Mouse (Mus musculus): ENCODE measurements at regions not wholly inside any gene's neighbourhood (a gene's known extent, or its start where the extent isn't known, plus 50 kb on each side); places are given as distances from the start of the nearest gene placed in this dataset.

- Histone ChIP-seq H3K9ac (no peak overlapping the region), H3K4me1 (replicated peaks) (no peaks in the 10 kb centered on the region), H3K27me3 (no peaks in the 10 kb centered on the region), H3K9me3 (no peaks in the 10 kb centered on the region), H3K36me3 (no peaks in the 10 kb centered on the region), H3K4me2 (no peak overlapping the region), H3K27ac (no peak overlapping the region), H3K4me3 (no peak overlapping the region)
- ATAC-seq (ENCODE audit: low FRiP score) = no peak
- 83% methylated on average over 2 of the region's 2 CpGs for WGBS
Measured at GRCm38 (mm10) chr15:67415840-67416239, 915.1 kb upstream of the Lrrc6 start.

GRCm38 (mm10) chr15:67414371-67414930 is 913.7 kb upstream of the Lrrc6 start:
- no peak overlapping the region for H3K27ac ChIP-seq
- 93% methylated on average over 3 of the region's 3 CpGs for WGBS
- no peaks in the 10 kb centered on the region for H3K36me3 ChIP-seq
- H3K9me3 ChIP-seq = no peaks in the 10 kb centered on the region
- no peak for ATAC-seq (ENCODE audit: low FRiP score)
- no peak overlapping the region for H3K9ac ChIP-seq
- H3K4me1 ChIP-seq (replicated peaks) = no peaks in the 10 kb centered on the region
- no peak overlapping the region for H3K4me2 ChIP-seq
- H3K27me3 ChIP-seq = no peaks in the 10 kb centered on the region
- H3K4me3 ChIP-seq = no peak overlapping the region

- Histone ChIP-seq H3K27me3 (no peaks in the 10 kb centered on the region), H3K4me2 (no peak overlapping the region), H3K27ac (no peak overlapping the region), H3K4me1 (replicated peaks) (no peaks in the 10 kb centered on the region), H3K9ac (no peak overlapping the region), H3K36me3 (no peaks in the 10 kb centered on the region), H3K9me3 (no peaks in the 10 kb centered on the region), H3K4me3 (no peak overlapping the region)
- ATAC-seq (ENCODE audit: low FRiP score) = no peak
- WGBS = 95% methylated on average over 3 of the region's 3 CpGs
Measured at GRCm38 (mm10) chr15:67413581-67413980, 912.9 kb upstream of the Lrrc6 start.

- Histone ChIP-seq H3K36me3 (no peaks in the 10 kb centered on the region), H3K9ac (no peak overlapping the region), H3K4me3 (no peak overlapping the region), H3K27ac (no peak overlapping the region), H3K4me2 (no peak overlapping the region), H3K27me3 (no peaks in the 10 kb centered on the region), H3K9me3 (no peaks in the 10 kb centered on the region), H3K4me1 (replicated peaks) (no peaks in the 10 kb centered on the region)
- 94% methylated on average over 1 of the region's 1 CpGs for WGBS
- no peak for ATAC-seq (ENCODE audit: low FRiP score)
Measured at GRCm38 (mm10) chr15:67412394-67412793, 911.7 kb upstream of the Lrrc6 start.

- Histone ChIP-seq H3K36me3 (no peaks in the 10 kb centered on the region), H3K4me2 (no peak overlapping the region), H3K27me3 (no peaks in the 10 kb centered on the region), H3K9me3 (no peaks in the 10 kb centered on the region), H3K4me3 (no peak overlapping the region), H3K4me1 (replicated peaks) (no peaks in the 10 kb centered on the region), H3K9ac (no peak overlapping the region), H3K27ac (no peak overlapping the region)
- WGBS = 82% methylated on average over 2 of the region's 2 CpGs
- no peak for ATAC-seq (ENCODE audit: low FRiP score)
Measured at GRCm38 (mm10) chr15:67411657-67412056, 910.9 kb upstream of the Lrrc6 start.

GRCm38 (mm10) chr15:67410012-67410411 is 909.3 kb upstream of the Lrrc6 start:
- Histone ChIP-seq H3K27ac (no peak overlapping the region), H3K27me3 (no peaks in the 10 kb centered on the region), H3K4me3 (no peak overlapping the region), H3K36me3 (no peaks in the 10 kb centered on the region), H3K4me2 (no peak overlapping the region), H3K9ac (no peak overlapping the region), H3K9me3 (no peaks in the 10 kb centered on the region), H3K4me1 (replicated peaks) (no peaks in the 10 kb centered on the region)
- WGBS = 79% methylated on average over 1 of the region's 1 CpGs
- no peak for ATAC-seq (ENCODE audit: low FRiP score)

GRCm38 (mm10) chr15:67408871-67409559 is 908.3 kb upstream of the Lrrc6 start:
- no peaks in the 10 kb centered on the region for H3K27me3 ChIP-seq
- no peak overlapping the region for H3K9ac ChIP-seq
- no peak for ATAC-seq (ENCODE audit: low FRiP score)
- no peaks in the 10 kb centered on the region for H3K4me1 ChIP-seq (replicated peaks)
- H3K9me3 ChIP-seq = no peaks in the 10 kb centered on the region
- WGBS = 69% methylated on average over 9 of the region's 9 CpGs
- H3K36me3 ChIP-seq = no peaks in the 10 kb centered on the region
- H3K4me2 ChIP-seq = no peak overlapping the region
- H3K4me3 ChIP-seq = no peak overlapping the region
- H3K27ac ChIP-seq = no peak overlapping the region

GRCm38 (mm10) chr15:67407244-67407643 is 906.5 kb upstream of the Lrrc6 start:
- whole genome bisulfite sequencing = 87% methylated on average over 2 of the region's 2 CpGs
- Histone ChIP-seq H3K27me3 (no peaks in the 10 kb centered on the region), H3K4me3 (no peak overlapping the region), H3K4me1 (replicated peaks) (no peaks in the 10 kb centered on the region), H3K36me3 (no peaks in the 10 kb centered on the region), H3K9me3 (no peaks in the 10 kb centered on the region), H3K27ac (no peak overlapping the region), H3K4me2 (no peak overlapping the region), H3K9ac (no peak overlapping the region)
- ATAC-seq (ENCODE audit: low FRiP score) = no peak

GRCm38 (mm10) chr15:67405523-67405922 is 904.8 kb upstream of the Lrrc6 start:
- WGBS = 64% methylated on average over 2 of the region's 2 CpGs
- Histone ChIP-seq H3K9me3 (no peaks in the 10 kb centered on the region), H3K4me3 (no peak overlapping the region), H3K4me1 (replicated peaks) (no peaks in the 10 kb centered on the region), H3K9ac (no peak overlapping the region), H3K36me3 (no peaks in the 10 kb centered on the region), H3K4me2 (no peak overlapping the region), H3K27ac (no peak overlapping the region), H3K27me3 (no peaks in the 10 kb centered on the region)
- no peak for ATAC-seq (ENCODE audit: low FRiP score)

GRCm38 (mm10) chr15:67405011-67405410 is 904.3 kb upstream of the Lrrc6 start:
- 70% methylated on average over 2 of the region's 2 CpGs for WGBS
- Histone ChIP-seq H3K4me2 (no peak overlapping the region), H3K9me3 (no peaks in the 10 kb centered on the region), H3K9ac (no peak overlapping the region), H3K4me3 (no peak overlapping the region), H3K4me1 (replicated peaks) (no peaks in the 10 kb centered on the region), H3K27me3 (no peaks in the 10 kb centered on the region), H3K27ac (no peak overlapping the region), H3K36me3 (no peaks in the 10 kb centered on the region)
- ATAC-seq (ENCODE audit: low FRiP score) = no peak

- H3K4me1 ChIP-seq (replicated peaks) = no peaks in the 10 kb centered on the region
- no peak for ATAC-seq (ENCODE audit: low FRiP score)
- H3K27ac ChIP-seq = no peak overlapping the region
- H3K36me3 ChIP-seq = no peaks in the 10 kb centered on the region
- H3K9ac ChIP-seq = no peak overlapping the region
- H3K9me3 ChIP-seq = no peaks in the 10 kb centered on the region
- no peaks in the 10 kb centered on the region for H3K27me3 ChIP-seq
- no peak overlapping the region for H3K4me3 ChIP-seq
- H3K4me2 ChIP-seq = no peak overlapping the region
Measured at GRCm38 (mm10) chr15:67402310-67402709, 901.6 kb upstream of the Lrrc6 start.

- WGBS = 82% methylated on average over 5 of the region's 5 CpGs
- H3K36me3 ChIP-seq = no peaks in the 10 kb centered on the region
Measured at GRCm38 (mm10) chr15:67397269-67397668, 896.6 kb upstream of the Lrrc6 start.

GRCm38 (mm10) chr15:67395114-67395513 is 894.4 kb upstream of the Lrrc6 start:
- H3K9me3 ChIP-seq = no peaks in the 10 kb centered on the region
- no peak overlapping the region for H3K27ac ChIP-seq
- H3K4me2 ChIP-seq = no peak overlapping the region
- no peaks in the 10 kb centered on the region for H3K36me3 ChIP-seq
- H3K4me3 ChIP-seq = no peak overlapping the region
- H3K27me3 ChIP-seq = no peaks in the 10 kb centered on the region
- no peaks in the 10 kb centered on the region for H3K4me1 ChIP-seq (replicated peaks)
- no peak for ATAC-seq (ENCODE audit: low FRiP score)
- no peak overlapping the region for H3K9ac ChIP-seq
- WGBS = 93% methylated on average over 1 of the region's 1 CpGs

More at GRCm38 (mm10) chr15:67397269-67397668, 896.6 kb upstream of the Lrrc6 start:
- no peak overlapping the region for H3K27ac ChIP-seq
- H3K9me3 ChIP-seq = no peaks in the 10 kb centered on the region
- H3K27me3 ChIP-seq = no peaks in the 10 kb centered on the region
- no peak overlapping the region for H3K4me2 ChIP-seq
- no peaks in the 10 kb centered on the region for H3K4me1 ChIP-seq (replicated peaks)
- H3K4me3 ChIP-seq = no peak overlapping the region
- no peak overlapping the region for H3K9ac ChIP-seq
- ATAC-seq (ENCODE audit: low FRiP score) = no peak
